In the genomic region with DNA sequence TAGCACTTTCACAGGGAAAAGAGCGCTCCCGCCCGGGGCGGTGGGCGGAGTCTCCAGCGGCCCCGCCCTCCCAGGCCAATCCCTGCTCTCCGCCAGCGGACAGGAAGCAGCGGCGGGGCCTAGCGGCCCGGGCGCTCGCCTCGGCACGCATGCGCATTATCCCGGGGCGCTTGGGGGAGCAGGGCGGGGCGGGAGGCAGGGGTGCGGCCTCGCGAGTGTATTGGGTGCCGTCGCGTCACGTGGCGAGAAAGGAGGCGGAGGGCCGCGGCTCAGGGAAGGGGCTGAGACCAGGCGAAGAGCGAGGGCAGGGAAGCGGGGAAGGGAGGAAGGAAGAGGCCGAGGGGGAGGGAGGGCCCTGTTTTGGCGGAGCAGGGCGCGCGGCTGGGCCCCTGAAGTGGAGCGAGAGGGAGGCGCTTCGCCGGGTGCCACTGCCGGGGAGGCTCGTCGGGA, we compare ENCODE assay signal across 8 mouse cellular contexts. TPM values are rescaled to one million over a fixed set of nuclear protein-coding genes. Genes with fewer than 3 reads are reported as not detected.
A peak's percentile ranks its signal among the peaks of the same experiment; 100 is the strongest.
DNase-seq lines count a peak whose midpoint lies in the region; ATAC-seq and TF ChIP-seq lines count a peak whose summit lies in the region.

Gene Adam10, plus strand, starts transcription at position 316 of the 450 bp plus-strand sequence.

- peak within 1 kb of the TSS; percentile 97 for H3K27ac ChIP-seq in gastrocnemius, adult 2 months
- H3K27ac ChIP-seq in hindbrain, postnatal 0 days, result peak within 1 kb of the TSS; percentile 98
- peak within 1 kb of the TSS; percentile 95 for H3K27ac ChIP-seq in left cerebral cortex, adult 2 months

- peaks cover 9% of the 10 kb centered on the region; the same call in 1 of the 2 replicates for H3K4me1 ChIP-seq in hindbrain, postnatal 0 days (ENCODE audit: insufficient read depth, low read length)

- H3K4me2 ChIP-seq in hindbrain, postnatal 0 days (ENCODE audit: low read depth, low read length), result peak within 1 kb of the TSS; percentile 65

- peak; percentile 97 for DNase-seq in WW6 (ENCODE audit: low read depth, low spot score)
- peak; percentile 97 to 99 for DNase-seq in cerebellum, postnatal 4 days (ENCODE audit: low spot score in 2 of 2)
- peak; percentile 100 for DNase-seq in gastrocnemius, adult 2 months
- DNase-seq in hindbrain, postnatal 0 days (ENCODE audit: low spot score), result peak; percentile 99
- DNase-seq in left cerebral cortex, adult 2 months (ENCODE audit: extremely low spot score in 1 of 2, low spot score in 2 of 2), result peak; percentile 98 to 99
- peak; percentile 96 for DNase-seq in right cerebral cortex, adult 2 months (ENCODE audit: low spot score in 2 of 2)
- peak; percentile 99 for DNase-seq in urinary bladder, postnatal 14 days (ENCODE audit: low spot score)

- H3K36me3 ChIP-seq in hindbrain, postnatal 0 days (ENCODE audit: insufficient read depth, low read length), result no peaks in the 10 kb centered on the region

- H3K4me3 ChIP-seq in gastrocnemius, adult 2 months, result peak within 1 kb of the TSS; percentile 92
- peak within 1 kb of the TSS; percentile 97 for H3K4me3 ChIP-seq in hindbrain, postnatal 0 days (ENCODE audit: low read length)
- peak within 1 kb of the TSS; percentile 91 for H3K4me3 ChIP-seq in left cerebral cortex, adult 2 months

- ATAC-seq in hindbrain, postnatal 0 days, result peak; percentile 100
- peak; percentile 96 for ATAC-seq in megakaryocyte, adult 5-6 weeks (ENCODE audit: poor library complexity, severe bottlenecking)

- no peaks in the 10 kb centered on the region for H3K27me3 ChIP-seq in hindbrain, postnatal 0 days (ENCODE audit: insufficient read depth, low read length)

- peak within 1 kb of the TSS; percentile 92 for H3K9ac ChIP-seq in hindbrain, postnatal 0 days (replicated peaks; ENCODE audit: low read length)

- whole genome bisulfite sequencing in hindbrain, postnatal 0 days, result 1% methylated on average over 44 of the region's 48 CpGs

- intact Hi-C loops in gastrocnemius, adult 2 months (cut with DNase I), result loop anchor here (2.0 to 5.0 kb wide), 2 partner anchors 22 to 74 kb away; partner anchors contain the start of genes Gm10642 and Mindy2
- intact Hi-C loops in left cerebral cortex, adult 2 months (cut with DNase I), result loop anchor here (1.0 to 5.0 kb wide), 3 partner anchors 21 to 399 kb away; partner anchors contain the start of gene Mindy2

- no peak for TF ChIP-seq CTCF in gastrocnemius, adult 2 months (IDR thresholded peaks at IDR 0.05)
- TF ChIP-seq CTCF in hindbrain, postnatal 0 days (IDR thresholded peaks at IDR 0.05; ENCODE audit: low read depth), result no peak
- no peak for TF ChIP-seq CTCF in left cerebral cortex, adult 2 months (IDR thresholded peaks at IDR 0.05)

- no peaks in the 10 kb centered on the region for H3K9me3 ChIP-seq in hindbrain, postnatal 0 days (ENCODE audit: low read length)

RNA-seq across cellular contexts. Expression of gene Adam10, which starts in this region (rescaled TPM):
- total RNA-seq in gastrocnemius, adult 2 months (2021), result 10 to 100 TPM; 14.1 to 17.3 TPM
- 13.4 and 16.9 TPM in 2 replicates for total RNA-seq in hindbrain, postnatal 0 days (2014; rRNA removed)
- polyA plus RNA-seq in hindbrain, postnatal 0 days (2015; fragmentation: Nextera tagmentation; extraction: Ambion mirVana), result 40.1 and 42.6 TPM in 2 replicates
- total RNA-seq in left cerebral cortex, adult 2 months (2021), result 10 to 100 TPM; 67.3 to 70.3 TPM
- 113 TPM in 2 replicates for total RNA-seq in megakaryocyte, adult 5-6 weeks (2015)
- total RNA-seq in megakaryocyte, adult 5-6 weeks (2017), result 51.2 and 59.8 TPM in 2 replicates

Comparison
In these comparisons a context has a peak if more than half of its experiments do, and no peak if none do; other contexts are left out.
1. Peak in every context shown above with its lines: DNase-seq, ATAC-seq, H3K4me3 ChIP-seq and H3K27ac ChIP-seq.